Mouse (Mus musculus) lung, postnatal 0 days (tissue): Measurements from ENCODE around the gene Gm13889.

Experiments
- CTCF ChIP-seq: IDR thresholded peaks from 2 replicates; pipeline ENCODE4 v1.5.1; 2016; ENCODE audit warnings: antibody characterized with exemption, mild to moderate bottlenecking
- EP300 ChIP-seq: IDR thresholded peaks from 2 replicates; pipeline ENCODE4 v1.6.1; 2016; ENCODE audit warnings: antibody characterized with exemption, mild to moderate bottlenecking, control low read depth

- no peak for TF ChIP-seq CTCF
- no peak for TF ChIP-seq EP300
Observed at GRCm38 (mm10) chr2:93955886-93956285, 1.1 kb downstream of the Gm13889 start.
